Mouse (Mus musculus) stomach, postnatal 0 days (tissue): ENCODE measurements around the gene Ggt5.

Experiments
- CTCF ChIP-seq: IDR thresholded peaks from 2 replicates; pipeline ENCODE4 v1.5.1; 2016; ENCODE audit warnings: antibody characterized with exemption, low read depth, mild to moderate bottlenecking, moderate library complexity
- EP300 ChIP-seq: optimal IDR thresholded peaks from 2 replicates; pipeline ENCODE3; 2016; ENCODE audit warnings: antibody characterized with exemption

DNA sequence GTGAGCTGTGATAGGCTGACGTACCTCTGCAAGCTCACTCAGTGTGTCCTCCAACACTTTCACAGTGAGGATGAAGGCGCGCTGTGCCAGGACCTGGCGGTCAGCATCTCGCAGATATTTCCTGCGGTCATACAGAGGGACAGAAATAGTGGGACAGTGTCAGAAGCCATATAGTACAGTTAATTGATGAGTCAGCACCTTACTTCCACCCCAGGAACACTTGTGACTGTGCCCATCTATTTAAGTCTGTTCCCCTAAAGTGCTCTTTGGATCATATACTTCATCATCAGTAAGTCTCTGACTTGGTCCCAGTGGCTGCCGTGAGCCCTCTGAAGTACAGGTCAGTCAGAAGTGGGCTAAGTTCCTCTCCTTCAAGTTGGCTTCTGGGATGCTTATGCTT, 68.6 kb downstream of the Ggt5 start:
- TF ChIP-seq EP300 (no peak), CTCF (no peak)
